Mouse (Mus musculus): ENCODE measurements around the gene Slc43a3. TPM values are rescaled to one million over a fixed set of nuclear protein-coding genes. Genes with fewer than 3 reads are reported as not detected.

Gene Slc43a3
- polyA plus RNA-seq, 1 experiment from 2014 or later, result 127 TPM

GRCm38 (mm10) chr2:84958588-84959264, 22.3 kb downstream of the Slc43a3 start:
- Histone ChIP-seq H3K4me1 (0 out of 2 replicates have a peak, but pooled peaks cover 6% of the 10 kb centered on the region), H3K9ac (no peak overlapping the region), H3K36me3 (peaks cover 67% of the 10 kb centered on the region), H3K27me3 (replicated peaks) (no peaks in the 10 kb centered on the region), H3K9me3 (replicated peaks) (no peaks in the 10 kb centered on the region), H3K4me2 (no peak overlapping the region), H3K27ac (no peak overlapping the region), H3K4me3 (no peak overlapping the region)
- ATAC-seq, result no peak
- WGBS (ENCODE audit: insufficient replicate concordance), result 78% methylated on average over 11 of the region's 11 CpGs

- Histone ChIP-seq H3K9ac (no peak overlapping the region), H3K4me3 (no peak overlapping the region), H3K27ac (peak overlapping the region; percentile 23; the same call in 1 of the 2 replicates), H3K4me1 (0 out of 2 replicates have a peak, but pooled peaks cover 6% of the 10 kb centered on the region), H3K27me3 (replicated peaks) (no peaks in the 10 kb centered on the region), H3K9me3 (replicated peaks) (no peaks in the 10 kb centered on the region), H3K36me3 (peaks cover 41% of the 10 kb centered on the region), H3K4me2 (no peak overlapping the region)
- peak; percentile 20; the same call in 1 of the 2 replicates for ATAC-seq
- 66% methylated on average over 2 of the region's 2 CpGs for WGBS (ENCODE audit: insufficient replicate concordance)
Observed at GRCm38 (mm10) chr2:84961300-84961699, 24.9 kb downstream of the Slc43a3 start.

- Histone ChIP-seq H3K27me3 (replicated peaks) (no peaks in the 10 kb centered on the region), H3K4me1 (0 out of 2 replicates have a peak, but pooled peaks cover 6% of the 10 kb centered on the region), H3K36me3 (peaks cover 35% of the 10 kb centered on the region), H3K4me2 (no peak overlapping the region), H3K27ac (no peak overlapping the region), H3K9ac (no peak overlapping the region), H3K9me3 (replicated peaks) (no peaks in the 10 kb centered on the region), H3K4me3 (no peak overlapping the region)
- no peak for ATAC-seq
- WGBS (ENCODE audit: insufficient replicate concordance), result 79% methylated on average over 3 of the region's 3 CpGs
Observed at GRCm38 (mm10) chr2:84961901-84962300, 25.5 kb downstream of the Slc43a3 start.

GRCm38 (mm10) chr2:84962906-84963507, 26.6 kb downstream of the Slc43a3 start:
- H3K4me1 ChIP-seq, result 0 out of 2 replicates have a peak, but pooled peaks cover 6% of the 10 kb centered on the region
- no peaks in the 10 kb centered on the region for H3K27me3 ChIP-seq (replicated peaks)
- H3K27ac ChIP-seq, result no peak overlapping the region
- no peak for ATAC-seq
- H3K9ac ChIP-seq, result no peak overlapping the region
- H3K4me2 ChIP-seq, result no peak overlapping the region
- WGBS (ENCODE audit: insufficient replicate concordance), result 56% methylated on average over 6 of the region's 6 CpGs
- no peak overlapping the region for H3K4me3 ChIP-seq
- H3K36me3 ChIP-seq, result peaks cover 24% of the 10 kb centered on the region
- no peaks in the 10 kb centered on the region for H3K9me3 ChIP-seq (replicated peaks)

- H3K27ac ChIP-seq, result no peak overlapping the region
- no peak overlapping the region for H3K4me2 ChIP-seq
- H3K4me3 ChIP-seq, result no peak overlapping the region
- no peaks in the 10 kb centered on the region for H3K27me3 ChIP-seq (replicated peaks)
- H3K9ac ChIP-seq, result no peak overlapping the region
- H3K9me3 ChIP-seq (replicated peaks), result no peaks in the 10 kb centered on the region
- no peak for ATAC-seq
- WGBS (ENCODE audit: insufficient replicate concordance), result 84% methylated on average over 7 of the region's 7 CpGs
- H3K36me3 ChIP-seq, result peaks cover 11% of the 10 kb centered on the region
- 0 out of 2 replicates have a peak, but pooled peaks cover 6% of the 10 kb centered on the region for H3K4me1 ChIP-seq
Observed at GRCm38 (mm10) chr2:84964111-84964801, 27.9 kb downstream of the Slc43a3 start.

GRCm38 (mm10) chr2:84967318-84967991, 31.1 kb downstream of the Slc43a3 start:
- no peaks in the 10 kb centered on the region for H3K9me3 ChIP-seq (replicated peaks)
- H3K9ac ChIP-seq, result no peak overlapping the region
- 46% methylated on average over 5 of the region's 5 CpGs for WGBS (ENCODE audit: insufficient replicate concordance)
- no peak overlapping the region for H3K4me2 ChIP-seq
- H3K4me1 ChIP-seq, result 0 out of 2 replicates have a peak, but pooled peaks cover 6% of the 10 kb centered on the region
- H3K36me3 ChIP-seq, result no peaks in the 10 kb centered on the region
- no peak for ATAC-seq
- 0 out of 2 replicates have a peak overlapping the region, but pooled peaks have one; percentile 6 for H3K27ac ChIP-seq
- no peak overlapping the region for H3K4me3 ChIP-seq
- H3K27me3 ChIP-seq (replicated peaks), result no peaks in the 10 kb centered on the region

GRCm38 (mm10) chr2:84975580-84975979, 39.2 kb downstream of the Slc43a3 start:
- WGBS (ENCODE audit: insufficient replicate concordance), result 78% methylated on average over 2 of the region's 2 CpGs
- no peaks in the 10 kb centered on the region for H3K9me3 ChIP-seq (replicated peaks)
- no peak overlapping the region for H3K9ac ChIP-seq
- H3K4me3 ChIP-seq, result no peak overlapping the region
- no peak overlapping the region for H3K4me2 ChIP-seq
- peaks cover 12% of the 10 kb centered on the region; the same call in 1 of the 2 replicates for H3K27me3 ChIP-seq (replicated peaks)
- H3K27ac ChIP-seq, result no peak overlapping the region
- no peak for ATAC-seq
- H3K4me1 ChIP-seq, result 0 out of 2 replicates have a peak, but pooled peaks cover 4% of the 10 kb centered on the region
- H3K36me3 ChIP-seq, result no peaks in the 10 kb centered on the region

GRCm38 (mm10) chr2:84980188-84980587, 43.8 kb downstream of the Slc43a3 start, which contains the start of gene Prg2:
Gene Prg2, plus strand, starts transcription at chr2:84980461.
- Histone ChIP-seq H3K4me1 (0 out of 2 replicates have a peak, but pooled peaks cover 4% of the 10 kb centered on the region), H3K9ac (no peak within 1 kb of the TSS), H3K27ac (no peak within 1 kb of the TSS), H3K9me3 (replicated peaks) (no peaks in the 10 kb centered on the region), H3K4me2 (no peak within 1 kb of the TSS), H3K27me3 (replicated peaks) (peaks cover 33% of the 10 kb centered on the region), H3K4me3 (no peak within 1 kb of the TSS), H3K36me3 (no peaks in the 10 kb centered on the region)
- WGBS (ENCODE audit: insufficient replicate concordance), result 30% methylated on average over 1 of the region's 1 CpGs
- ATAC-seq, result no peak

- no peak within 1 kb of the TSS for H3K4me3 ChIP-seq
- ATAC-seq, result no peak
- no peak within 1 kb of the TSS for H3K9ac ChIP-seq
- no peaks in the 10 kb centered on the region for H3K36me3 ChIP-seq
- WGBS (ENCODE audit: insufficient replicate concordance), result 9% methylated on average over 1 of the region's 1 CpGs
- H3K4me1 ChIP-seq, result peaks cover 3% of the 10 kb centered on the region; the same call in 1 of the 2 replicates
- H3K9me3 ChIP-seq (replicated peaks), result no peaks in the 10 kb centered on the region
- peaks cover 53% of the 10 kb centered on the region for H3K27me3 ChIP-seq (replicated peaks)
- H3K27ac ChIP-seq, result no peak within 1 kb of the TSS
- no peak within 1 kb of the TSS for H3K4me2 ChIP-seq
Observed at GRCm38 (mm10) chr2:84987930-84988329, 51.6 kb downstream of the Slc43a3 start, which contains the start of gene Prg3. Gene Prg3, plus strand, starts transcription at chr2:84988215.

- 20% methylated on average over 2 of the region's 2 CpGs for WGBS (ENCODE audit: insufficient replicate concordance)
- no peak overlapping the region for H3K9ac ChIP-seq
Observed at GRCm38 (mm10) chr2:84996376-84996775, 60.0 kb downstream of the Slc43a3 start.

GRCm38 (mm10) chr2:84999486-85000181, 63.3 kb downstream of the Slc43a3 start:
- Histone ChIP-seq H3K9ac (peak overlapping the region; percentile 8; the same call in 1 of the 2 replicates), H3K9me3 (replicated peaks) (no peaks in the 10 kb centered on the region), H3K27ac (peak overlapping the region; percentile 24; the same call in 1 of the 2 replicates), H3K27me3 (replicated peaks) (peaks cover 8% of the 10 kb centered on the region; the same call in 1 of the 2 replicates), H3K4me1 (peaks cover 43% of the 10 kb centered on the region), H3K36me3 (no peaks in the 10 kb centered on the region), H3K4me3 (no peak overlapping the region), H3K4me2 (peak overlapping the region; percentile 22)
- ATAC-seq, result peak; percentile 63
- 57% methylated on average over 3 of the region's 3 CpGs for WGBS (ENCODE audit: insufficient replicate concordance)

More at GRCm38 (mm10) chr2:84996376-84996775, 60.0 kb downstream of the Slc43a3 start:
- Histone ChIP-seq H3K4me3 (no peak overlapping the region), H3K4me2 (no peak overlapping the region), H3K36me3 (no peaks in the 10 kb centered on the region), H3K4me1 (peaks cover 43% of the 10 kb centered on the region), H3K27ac (no peak overlapping the region), H3K9me3 (replicated peaks) (no peaks in the 10 kb centered on the region), H3K27me3 (replicated peaks) (peaks cover 27% of the 10 kb centered on the region; the same call in 1 of the 2 replicates)
- peak; percentile 63 for ATAC-seq

Data from liver, embryonic 12.5 days (tissue).